Mouse (Mus musculus): Measurements from ENCODE around the gene Nat8. TPM values are rescaled to one million over a fixed set of nuclear protein-coding genes. Genes with fewer than 3 reads are reported as not detected.

The Nat8 gene
- polyA plus RNA-seq, 1 experiment from 2014 or later, result 0.13 TPM

Small RNAs within 50 kb of the gene (microRNA-seq; reads per million reads assigned to microRNA genes)
- not detected for gene Mir6375

Other genes with a start within 250 kb of the Nat8 start
- 2.5 TPM in 2 replicates for gene Alms1, start 244.6 kb downstream of the Nat8 start, polyA plus RNA-seq (2015; fragmentation: Nextera tagmentation; extraction: Ambion mirVana)
- not detected in 2 replicates for gene Nat8f7, start 118.9 kb downstream of the Nat8 start, polyA plus RNA-seq (2015; fragmentation: Nextera tagmentation; extraction: Ambion mirVana)
- gene Nat8f3, start 66.3 kb downstream of the Nat8 start, polyA plus RNA-seq (2015; fragmentation: Nextera tagmentation; extraction: Ambion mirVana), result not detected in 2 replicates
- not detected in 2 replicates for gene Nat8f6, start 11.1 kb downstream of the Nat8 start, polyA plus RNA-seq (2015; fragmentation: Nextera tagmentation; extraction: Ambion mirVana)
- not detected in 2 replicates for gene Nat8f5, start 11.1 kb downstream of the Nat8 start, polyA plus RNA-seq (2015; fragmentation: Nextera tagmentation; extraction: Ambion mirVana)
- not detected in 2 replicates for gene Nat8f2, start 37.1 kb upstream of the Nat8 start, polyA plus RNA-seq (2015; fragmentation: Nextera tagmentation; extraction: Ambion mirVana)
- gene Nat8f4, start 72.8 kb upstream of the Nat8 start, polyA plus RNA-seq (2015; fragmentation: Nextera tagmentation; extraction: Ambion mirVana), result 2.1 and 2.9 TPM in 2 replicates
- gene Tprkb, start 79.8 kb upstream of the Nat8 start, polyA plus RNA-seq (2015; fragmentation: Nextera tagmentation; extraction: Ambion mirVana), result 20.8 and 23.1 TPM in 2 replicates
- gene Nat8f1, start 83.6 kb upstream of the Nat8 start, polyA plus RNA-seq (2015; fragmentation: Nextera tagmentation; extraction: Ambion mirVana), result 4.6 and 6.5 TPM in 2 replicates
- gene Dusp11, start 129.6 kb upstream of the Nat8 start, polyA plus RNA-seq (2015; fragmentation: Nextera tagmentation; extraction: Ambion mirVana), result 40.2 and 54.6 TPM in 2 replicates
- gene Figla, start 184.1 kb upstream of the Nat8 start, polyA plus RNA-seq (2015; fragmentation: Nextera tagmentation; extraction: Ambion mirVana), result not detected in 2 replicates
- 1.7 and 2.2 TPM in 2 replicates for gene Add2, start 196.6 kb upstream of the Nat8 start, polyA plus RNA-seq (2015; fragmentation: Nextera tagmentation; extraction: Ambion mirVana)

Measured in heart, embryonic 16.5 days (tissue).